Mouse (Mus musculus) midbrain, embryonic 14.5 days (tissue): Measurements from ENCODE around the gene Ifitm3. TPM values are rescaled to one million over a fixed set of nuclear protein-coding genes. Genes with fewer than 3 reads are reported as not detected.
"Not testable (repeated sequence)": the region's sequence is repeated elsewhere in the genome, so short reads cannot be mapped to it uniquely, and the experiment has no call there.

ENCODE experiments used
- ATAC-seq: fragments of 200-750 bp; cut with Nextera tagmentation; 2 replicates; pipeline ENCODE4 v1.8.0; 2017; ENCODE audit warnings: moderate number of reproducible peaks, moderate library complexity; ENCODE audit not compliant: low FRiP score, low TSS enrichment
- DNase-seq: peaks from one replicate; pipeline ENCODE4 v3.0.0-alpha.2; 2015
- H3K27ac ChIP-seq: fragments of 300-500 bp; sonication (generic); replicated peaks from 2 replicates; pipeline ENCODE4 v1.5.1; 2014; ENCODE audit warnings: mild to moderate bottlenecking, low read depth, low read length, moderate library complexity
- H3K27me3 ChIP-seq: fragments of 300-500 bp; sonication (generic); 2 replicates; pipeline ENCODE4 v1.6.1; 2014; ENCODE audit warnings: low read length, control low read depth, mixed read lengths; ENCODE audit not compliant: control insufficient read depth, insufficient read depth
- H3K36me3 ChIP-seq: fragments of 300-500 bp; sonication (generic); 2 replicates; pipeline ENCODE4 v1.6.1; 2014; ENCODE audit warnings: low read length, control low read depth; ENCODE audit not compliant: control insufficient read depth, insufficient read depth
- H3K4me1 ChIP-seq: fragments of 300-500 bp; sonication (generic); 2 replicates; pipeline ENCODE4 v1.6.1; 2014; ENCODE audit warnings: mild to moderate bottlenecking, antibody characterized with exemption, low read length, control low read depth; ENCODE audit not compliant: control insufficient read depth, insufficient read depth
- H3K4me2 ChIP-seq: fragments of 300-500 bp; sonication (generic); 2 replicates; pipeline ENCODE4 v1.6.1; 2014; ENCODE audit warnings: mild to moderate bottlenecking, low read length, moderate library complexity
- H3K4me3 ChIP-seq: fragments of 300-500 bp; sonication (generic); replicated peaks from 2 replicates; pipeline ENCODE4 v1.5.1; 2014; ENCODE audit warnings: low read depth, low read length
- H3K9ac ChIP-seq: fragments of 300-500 bp; sonication (generic); replicated peaks from 2 replicates; pipeline ENCODE4 v1.6.1; 2014; ENCODE audit warnings: mild to moderate bottlenecking, low read length, moderate library complexity
- H3K9me3 ChIP-seq: fragments of 300-500 bp; sonication (generic); 2 replicates; pipeline ENCODE4 v1.6.1; 2016; ENCODE audit warnings: low read length, control low read depth, mixed read lengths; ENCODE audit not compliant: control insufficient read depth
- WGBS: fragments of 180-500 bp; shearing (Covaris S2); extraction: QIAGEN DNeasy Blood & Tissue Kit; methylation state at CpG from one replicate; pipeline ENCODE4 v1.1.7; 2014; 5-methylcytosine and 5-hydroxymethylcytosine counted together
- polyA plus RNA-seq: library from polyadenylated mRNA; unstranded; fragments of >200 nt; fragmentation: Nextera tagmentation; extraction: Ambion mirVana; gene quantifications from 2 replicates; pipeline ENCODE4 v1.2.1, GENCODE M21; 2014

Ifitm3 gene
- polyA plus RNA-seq, 1 experiment from 2014 or later = 66.5 TPM

- Histone ChIP-seq H3K4me2 (no peak overlapping the region), H3K4me1 (no peaks in the 10 kb centered on the region), H3K4me3 (no peak overlapping the region), H3K27me3 (no peaks in the 10 kb centered on the region), H3K9ac (no peak overlapping the region), H3K36me3 (no peaks in the 10 kb centered on the region), H3K9me3 (no peaks in the 10 kb centered on the region), H3K27ac (no peak overlapping the region)
- WGBS = 61% methylated on average over 1 of the region's 1 CpGs
- DNase-seq (no peak), ATAC-seq (no peak)
Observed at GRCm38 (mm10) chr7:140997817-140998216, 12.8 kb downstream of the Ifitm3 start.

GRCm38 (mm10) chr7:140991117-140991689 is 19.4 kb downstream of the Ifitm3 start:
- H3K36me3 ChIP-seq = no peaks in the 10 kb centered on the region
- no peak for ATAC-seq
- no peak overlapping the region for H3K27ac ChIP-seq
- no peak for DNase-seq
- H3K9ac ChIP-seq = no peak overlapping the region
- H3K4me3 ChIP-seq = no peak overlapping the region
- no peak overlapping the region for H3K4me2 ChIP-seq
- no peaks in the 10 kb centered on the region for H3K9me3 ChIP-seq
- H3K4me1 ChIP-seq = no peaks in the 10 kb centered on the region
- H3K27me3 ChIP-seq = no peaks in the 10 kb centered on the region
- 89% methylated on average over 14 of the region's 14 CpGs for WGBS

GRCm38 (mm10) chr7:140990622-140991021 is 19.9 kb downstream of the Ifitm3 start:
- DNase-seq = no peak
- H3K36me3 ChIP-seq = no peaks in the 10 kb centered on the region
- no peak overlapping the region for H3K4me2 ChIP-seq
- no peak overlapping the region for H3K27ac ChIP-seq
- H3K9ac ChIP-seq = no peak overlapping the region
- WGBS = 75% methylated on average over 5 of the region's 5 CpGs
- H3K4me3 ChIP-seq = no peak overlapping the region
- H3K4me1 ChIP-seq = no peaks in the 10 kb centered on the region
- no peak for ATAC-seq
- no peaks in the 10 kb centered on the region for H3K9me3 ChIP-seq
- no peaks in the 10 kb centered on the region for H3K27me3 ChIP-seq

- DNase-seq (no peak), ATAC-seq (no peak)
- H3K27me3 ChIP-seq = no peaks in the 10 kb centered on the region
- H3K27ac ChIP-seq = no peak overlapping the region
- no peak overlapping the region for H3K4me2 ChIP-seq
- no peaks in the 10 kb centered on the region for H3K4me1 ChIP-seq
- H3K9ac ChIP-seq = no peak overlapping the region
- H3K36me3 ChIP-seq = no peaks in the 10 kb centered on the region
- H3K9me3 ChIP-seq = no peaks in the 10 kb centered on the region
- WGBS = 81% methylated on average over 6 of the region's 6 CpGs
- H3K4me3 ChIP-seq = no peak overlapping the region
Observed at GRCm38 (mm10) chr7:140990185-140990584, 20.4 kb downstream of the Ifitm3 start.

GRCm38 (mm10) chr7:140989022-140989421 is 21.5 kb downstream of the Ifitm3 start:
- Histone ChIP-seq H3K27me3 (no peaks in the 10 kb centered on the region), H3K4me3 (no peak overlapping the region), H3K9ac (no peak overlapping the region), H3K27ac (no peak overlapping the region), H3K4me1 (no peaks in the 10 kb centered on the region), H3K9me3 (no peaks in the 10 kb centered on the region), H3K36me3 (no peaks in the 10 kb centered on the region), H3K4me2 (no peak overlapping the region)
- WGBS = 72% methylated on average over 4 of the region's 4 CpGs
- DNase-seq (no peak), ATAC-seq (no peak)

- Histone ChIP-seq H3K36me3 (no peaks in the 10 kb centered on the region), H3K4me3 (no peak overlapping the region), H3K4me1 (no peaks in the 10 kb centered on the region), H3K27ac (no peak overlapping the region), H3K27me3 (no peaks in the 10 kb centered on the region), H3K9me3 (no peaks in the 10 kb centered on the region), H3K9ac (no peak overlapping the region), H3K4me2 (no peak overlapping the region)
- ATAC-seq (no peak), DNase-seq (no peak)
- 90% methylated on average over 17 of the region's 17 CpGs for WGBS
Observed at GRCm38 (mm10) chr7:140987182-140988138, 23.1 kb downstream of the Ifitm3 start.

- no peak overlapping the region for H3K9ac ChIP-seq
- no peaks in the 10 kb centered on the region for H3K4me1 ChIP-seq
- 91% methylated on average over 7 of the region's 7 CpGs for WGBS
- H3K36me3 ChIP-seq = no peaks in the 10 kb centered on the region
- DNase-seq (no peak), ATAC-seq (no peak)
- H3K27me3 ChIP-seq = no peaks in the 10 kb centered on the region
- no peaks in the 10 kb centered on the region for H3K9me3 ChIP-seq
- H3K4me3 ChIP-seq = no peak overlapping the region
- H3K4me2 ChIP-seq = no peak overlapping the region
- no peak overlapping the region for H3K27ac ChIP-seq
Observed at GRCm38 (mm10) chr7:140982971-140983370, 27.6 kb downstream of the Ifitm3 start.

GRCm38 (mm10) chr7:140981704-140982103 is 28.9 kb downstream of the Ifitm3 start:
- DNase-seq = no peak
- Histone ChIP-seq H3K9ac (no peak overlapping the region), H3K36me3 (no peaks in the 10 kb centered on the region), H3K9me3 (no peaks in the 10 kb centered on the region), H3K27ac (no peak overlapping the region), H3K4me2 (no peak overlapping the region), H3K4me1 (no peaks in the 10 kb centered on the region), H3K27me3 (no peaks in the 10 kb centered on the region), H3K4me3 (no peak overlapping the region)
- 94% methylated on average over 8 of the region's 8 CpGs for WGBS
- no peak for ATAC-seq

GRCm38 (mm10) chr7:140976720-140977119 is 33.9 kb downstream of the Ifitm3 start:
- not testable (repeated sequence) for H3K27ac ChIP-seq, DNase-seq, H3K36me3 ChIP-seq, H3K9ac ChIP-seq, ATAC-seq, H3K4me2 ChIP-seq, H3K4me3 ChIP-seq, H3K27me3 ChIP-seq, H3K9me3 ChIP-seq, H3K4me1 ChIP-seq
- 95% methylated on average over 9 of the region's 9 CpGs for WGBS
